Mouse (Mus musculus): ENCODE measurements around the gene Gm49383. TPM values are rescaled to one million over a fixed set of nuclear protein-coding genes. Genes with fewer than 3 reads are reported as not detected.
"Not testable (repeated sequence)": the region's sequence is repeated elsewhere in the genome, so short reads cannot be mapped to it uniquely, and the experiment has no call there.

Gm49383 gene
- polyA plus RNA-seq, 1 experiment, result not detected

- no peaks in the 10 kb centered on the region for H3K36me3 ChIP-seq (ENCODE audit: control insufficient read depth, insufficient read depth, low read length)
- H3K4me1 ChIP-seq (ENCODE audit: control insufficient read depth, insufficient read depth, low read length), result peaks cover 2% of the 10 kb centered on the region
- no peaks in the 10 kb centered on the region for H3K27me3 ChIP-seq (ENCODE audit: control insufficient read depth, insufficient read depth, low read length)
- H3K4me3 ChIP-seq (ENCODE audit: control insufficient read depth, low read depth, low read length), result peak within 1 kb of the TSS; percentile 86
- TF ChIP-seq POLR2A (IDR thresholded peaks at IDR 0.05; ENCODE audit: control insufficient read depth, low read depth, low read length) (peak; percentile 30; the same call in 1 of the 2 replicates), CTCF (IDR thresholded peaks at IDR 0.05; ENCODE audit: control insufficient read depth, insufficient read depth, insufficient replicate concordance, low read depth, low read length) (no peak)
- peak within 1 kb of the TSS; percentile 57; the same call in 1 of the 2 replicates for H3K27ac ChIP-seq (ENCODE audit: control insufficient read depth, insufficient read depth, low read depth, low read length)
Measured at GRCm38 (mm10) chr12:69168461-69169106, 28.3 kb downstream of the Gm49383 start, which contains the start of gene Lrr1. Lrr1 (plus strand) TSS chr12:69168814.

- peaks cover 2% of the 10 kb centered on the region for H3K4me1 ChIP-seq (ENCODE audit: control insufficient read depth, insufficient read depth, low read length)
- no peak overlapping the region for H3K27ac ChIP-seq (ENCODE audit: control insufficient read depth, insufficient read depth, low read depth, low read length)
- H3K4me3 ChIP-seq (ENCODE audit: control insufficient read depth, low read depth, low read length), result peak overlapping the region; percentile 86
- no peaks in the 10 kb centered on the region for H3K27me3 ChIP-seq (ENCODE audit: control insufficient read depth, insufficient read depth, low read length)
- H3K36me3 ChIP-seq (ENCODE audit: control insufficient read depth, insufficient read depth, low read length), result no peaks in the 10 kb centered on the region
- TF ChIP-seq CTCF (IDR thresholded peaks at IDR 0.05; ENCODE audit: control insufficient read depth, insufficient read depth, insufficient replicate concordance, low read depth, low read length) (no peak), POLR2A (IDR thresholded peaks at IDR 0.05; ENCODE audit: control insufficient read depth, low read depth, low read length) (no peak)
Measured at GRCm38 (mm10) chr12:69167656-69168460, 29.0 kb downstream of the Gm49383 start.

GRCm38 (mm10) chr12:69166861-69167581 is 29.9 kb downstream of the Gm49383 start:
- not testable (repeated sequence) for H3K4me1 ChIP-seq (ENCODE audit: control insufficient read depth, insufficient read depth, low read length); H3K36me3 ChIP-seq (ENCODE audit: control insufficient read depth, insufficient read depth, low read length); H3K27ac ChIP-seq (ENCODE audit: control insufficient read depth, insufficient read depth, low read depth, low read length); H3K27me3 ChIP-seq (ENCODE audit: control insufficient read depth, insufficient read depth, low read length); H3K4me3 ChIP-seq (ENCODE audit: control insufficient read depth, low read depth, low read length)

DNA sequence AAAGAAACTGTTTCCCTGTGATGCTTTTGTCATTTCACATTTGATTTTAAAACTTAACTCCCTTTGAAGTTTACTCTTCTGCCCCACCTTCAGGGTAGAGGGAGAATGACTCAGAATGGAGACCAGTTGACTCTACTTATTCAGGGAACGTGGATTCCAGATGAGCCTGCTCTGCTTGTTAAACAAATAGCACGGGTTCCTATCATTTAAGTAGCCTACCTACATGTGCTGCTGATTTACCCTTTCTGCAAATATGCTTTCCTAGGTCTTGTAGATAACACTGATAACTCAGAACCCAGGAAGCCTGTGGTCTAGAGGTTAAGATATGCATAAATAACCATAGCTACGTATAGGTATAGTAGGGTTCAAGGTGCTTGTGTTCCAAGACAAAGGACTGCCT is 32.0 kb downstream of the Gm49383 start:
- H3K4me3 ChIP-seq (ENCODE audit: control insufficient read depth, low read depth, low read length), result no peak overlapping the region

GRCm38 (mm10) chr12:69163586-69163985 is 33.3 kb downstream of the Gm49383 start:
- H3K27me3 ChIP-seq (ENCODE audit: control insufficient read depth, insufficient read depth, low read length); H3K4me3 ChIP-seq (ENCODE audit: control insufficient read depth, low read depth, low read length); H3K4me1 ChIP-seq (ENCODE audit: control insufficient read depth, insufficient read depth, low read length); H3K27ac ChIP-seq (ENCODE audit: control insufficient read depth, insufficient read depth, low read depth, low read length); H3K36me3 ChIP-seq (ENCODE audit: control insufficient read depth, insufficient read depth, low read length): not testable (repeated sequence)

More for the DNA sequence above, 32.0 kb downstream of the Gm49383 start:
- Histone ChIP-seq H3K4me1 (ENCODE audit: control insufficient read depth, insufficient read depth, low read length) (peaks cover 2% of the 10 kb centered on the region), H3K27ac (ENCODE audit: control insufficient read depth, insufficient read depth, low read depth, low read length) (no peak overlapping the region), H3K36me3 (ENCODE audit: control insufficient read depth, insufficient read depth, low read length) (no peaks in the 10 kb centered on the region), H3K27me3 (ENCODE audit: control insufficient read depth, insufficient read depth, low read length) (no peaks in the 10 kb centered on the region)
- no peak for TF ChIP-seq POLR2A (IDR thresholded peaks at IDR 0.05; ENCODE audit: control insufficient read depth, low read depth, low read length)
- no peak for TF ChIP-seq CTCF (IDR thresholded peaks at IDR 0.05; ENCODE audit: control insufficient read depth, insufficient read depth, insufficient replicate concordance, low read depth, low read length)

GRCm38 (mm10) chr12:69160677-69161076 is 36.2 kb downstream of the Gm49383 start:
- H3K27ac ChIP-seq (ENCODE audit: control insufficient read depth, insufficient read depth, low read depth, low read length); H3K4me3 ChIP-seq (ENCODE audit: control insufficient read depth, low read depth, low read length); H3K27me3 ChIP-seq (ENCODE audit: control insufficient read depth, insufficient read depth, low read length); H3K36me3 ChIP-seq (ENCODE audit: control insufficient read depth, insufficient read depth, low read length); H3K4me1 ChIP-seq (ENCODE audit: control insufficient read depth, insufficient read depth, low read length): not testable (repeated sequence)

DNA sequence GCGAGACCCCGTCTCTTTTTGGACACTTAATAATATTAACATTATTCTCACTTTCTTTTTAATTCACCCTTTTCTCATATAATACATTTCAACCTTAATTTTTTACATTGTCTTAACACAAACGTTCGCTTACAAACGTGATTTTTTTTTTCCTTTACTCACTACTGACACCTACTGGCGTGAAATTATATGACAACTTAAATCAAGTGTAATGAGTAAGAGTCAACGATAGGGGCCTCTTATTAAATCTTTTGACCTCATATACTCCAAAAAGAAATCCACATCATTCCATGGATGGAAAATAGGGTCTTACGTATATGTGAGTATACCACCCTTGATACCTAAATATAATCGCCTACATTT is 37.3 kb downstream of the Gm49383 start:
- TF ChIP-seq POLR2A (IDR thresholded peaks at IDR 0.05; ENCODE audit: control insufficient read depth, low read depth, low read length) (no peak), CTCF (IDR thresholded peaks at IDR 0.05; ENCODE audit: control insufficient read depth, insufficient read depth, insufficient replicate concordance, low read depth, low read length) (no peak)
- Histone ChIP-seq H3K27ac (ENCODE audit: control insufficient read depth, insufficient read depth, low read depth, low read length) (no peak overlapping the region), H3K4me1 (ENCODE audit: control insufficient read depth, insufficient read depth, low read length) (peaks cover 3% of the 10 kb centered on the region; the same call in 1 of the 2 replicates), H3K36me3 (ENCODE audit: control insufficient read depth, insufficient read depth, low read length) (0 out of 2 replicates have a peak, but pooled peaks cover 1% of the 10 kb centered on the region), H3K4me3 (ENCODE audit: control insufficient read depth, low read depth, low read length) (peak overlapping the region; percentile 95), H3K27me3 (ENCODE audit: control insufficient read depth, insufficient read depth, low read length) (no peaks in the 10 kb centered on the region)

Measured in testis, adult 2 months (tissue).